Mouse (Mus musculus) intestine, embryonic 15.5 days (tissue): ENCODE results near the gene Gm17949. TPM values are rescaled to one million over a fixed set of nuclear protein-coding genes. Genes with fewer than 3 reads are reported as not detected.

ENCODE experiments used
- ATAC-seq: fragments of 200-750 bp; cut with Nextera tagmentation; 2 replicates; pipeline ENCODE4 v1.8.0; 2017; ENCODE audit warnings: moderate TSS enrichment, moderate library complexity
- H3K27ac ChIP-seq: fragments of 300-500 bp; sonication (generic); 2 replicates; pipeline ENCODE4 v1.5.1; 2015; ENCODE audit warnings: mild to moderate bottlenecking, inconsistent platforms
- H3K27me3 ChIP-seq: fragments of 300-500 bp; sonication (generic); replicated peaks from 2 replicates; pipeline ENCODE4 v1.6.1; 2015; ENCODE audit warnings: inconsistent platforms
- H3K36me3 ChIP-seq: fragments of 300-500 bp; sonication (generic); 2 replicates; pipeline ENCODE4 v1.6.1; 2015; ENCODE audit warnings: inconsistent platforms
- H3K4me1 ChIP-seq: fragments of 300-500 bp; sonication (generic); replicated peaks from 2 replicates; pipeline ENCODE4 v1.6.1; 2015; ENCODE audit warnings: inconsistent platforms
- H3K4me2 ChIP-seq: fragments of 300-500 bp; sonication (generic); replicated peaks from 2 replicates; pipeline ENCODE4 v1.6.1; 2015; ENCODE audit warnings: mild to moderate bottlenecking, inconsistent platforms
- H3K4me3 ChIP-seq: fragments of 300-500 bp; sonication (generic); replicated peaks from 2 replicates; pipeline ENCODE4 v1.5.1; 2015; ENCODE audit warnings: inconsistent platforms
- H3K9ac ChIP-seq: fragments of 300-500 bp; sonication (generic); 2 replicates; pipeline ENCODE4 v1.6.1; 2015; ENCODE audit warnings: inconsistent platforms
- H3K9me3 ChIP-seq: fragments of 300-500 bp; sonication (generic); 2 replicates; pipeline ENCODE4 v1.6.1; 2016; ENCODE audit warnings: inconsistent platforms
- WGBS: fragments of 180-500 bp; shearing (Covaris S2); methylation state at CpG from one replicate; pipeline ENCODE4 v1.1.7; 2015; 5-methylcytosine and 5-hydroxymethylcytosine counted together
- polyA plus RNA-seq: library from polyadenylated mRNA; unstranded; fragments of >200 nt; fragmentation: Nextera tagmentation; extraction: Ambion mirVana; gene quantifications from 2 replicates; pipeline ENCODE4 v1.2.1, GENCODE M21; 2015

Gene Gm17949
- polyA plus RNA-seq, 1 experiment from 2014 or later: 0.24 TPM

DNA sequence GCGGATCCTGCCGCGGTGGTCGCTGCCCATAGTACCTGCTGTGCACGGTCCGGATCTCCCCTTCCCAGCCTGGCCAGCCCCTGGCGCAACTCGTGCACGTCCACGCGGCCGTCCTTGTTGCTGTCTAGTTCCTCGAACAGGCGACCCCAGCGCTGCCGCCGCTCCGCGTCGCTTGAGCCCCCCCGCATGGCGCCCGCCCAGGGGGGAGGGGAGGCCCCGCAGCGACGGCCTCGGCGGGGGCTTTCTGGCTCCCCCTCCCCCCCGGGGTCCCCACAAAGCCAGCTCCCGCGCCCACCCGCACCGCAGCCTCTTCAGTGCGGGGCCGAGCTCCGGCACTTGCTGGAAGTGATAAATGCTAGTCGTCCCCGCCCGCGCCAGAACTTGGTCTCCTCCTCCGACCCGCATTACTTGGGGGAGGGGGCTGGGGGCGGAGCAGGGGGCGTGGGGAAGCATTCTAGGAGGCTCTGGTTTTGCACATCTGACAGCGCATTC, 48.3 kb downstream of the Gm17949 start, which contains the start of gene Slc25a23:
Gene Slc25a23, minus strand, starts transcription at position 378 of the 492 bp plus-strand sequence.
- peaks cover 22% of the 10 kb centered on the region for H3K27me3 ChIP-seq
- peak within 1 kb of the TSS; percentile 94 for H3K4me2 ChIP-seq
- peak within 1 kb of the TSS; percentile 86 for H3K4me3 ChIP-seq
- H3K27ac ChIP-seq: peak within 1 kb of the TSS; percentile 86
- peaks cover 17% of the 10 kb centered on the region; the same call in 1 of the 2 replicates for H3K4me1 ChIP-seq
- no peaks in the 10 kb centered on the region for H3K9me3 ChIP-seq
- H3K36me3 ChIP-seq: peaks cover 3% of the 10 kb centered on the region; the same call in 1 of the 2 replicates
- H3K9ac ChIP-seq: peak within 1 kb of the TSS; percentile 73
- under 1% methylated on average over 40 of the region's 45 CpGs for WGBS
- peak; percentile 50 for ATAC-seq

DNA sequence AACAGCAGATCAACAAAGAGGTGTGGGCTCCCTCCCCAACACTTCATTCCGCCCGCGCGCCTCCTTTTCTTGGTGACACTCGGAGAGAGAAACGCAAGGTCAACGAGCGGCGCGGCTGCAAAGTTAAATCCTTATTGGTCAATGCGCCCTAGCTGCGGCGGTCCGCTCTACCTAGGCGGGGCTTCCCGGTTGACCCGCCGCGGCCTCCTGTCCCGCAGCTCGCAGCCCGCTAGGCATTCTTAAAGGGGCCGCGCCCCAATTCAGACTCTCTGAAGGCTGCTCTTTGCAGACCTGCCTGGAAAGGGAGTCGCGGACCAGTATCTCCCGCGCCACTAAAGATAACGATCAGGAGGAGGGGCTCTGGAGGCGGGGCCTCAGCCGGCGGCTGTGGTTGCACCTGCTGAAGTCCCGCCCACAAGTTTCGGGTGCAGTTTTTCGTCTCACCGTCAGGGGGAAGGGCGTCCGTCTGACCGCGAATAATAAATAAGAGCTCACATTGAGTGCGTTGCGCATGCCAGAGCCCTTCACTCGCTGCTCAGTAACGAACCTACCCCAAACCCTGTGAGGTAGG, 49.0 kb downstream of the Gm17949 start:
- ATAC-seq: peak; percentile 85
- Histone ChIP-seq H3K9ac (no peak overlapping the region), H3K27me3 (peaks cover 22% of the 10 kb centered on the region), H3K4me2 (peak overlapping the region; percentile 94), H3K9me3 (no peaks in the 10 kb centered on the region), H3K4me3 (peak overlapping the region; percentile 86), H3K4me1 (peaks cover 18% of the 10 kb centered on the region; the same call in 1 of the 2 replicates), H3K36me3 (no peaks in the 10 kb centered on the region), H3K27ac (peak overlapping the region; percentile 86)
- WGBS: under 1% methylated on average over 44 of the region's 44 CpGs

DNA sequence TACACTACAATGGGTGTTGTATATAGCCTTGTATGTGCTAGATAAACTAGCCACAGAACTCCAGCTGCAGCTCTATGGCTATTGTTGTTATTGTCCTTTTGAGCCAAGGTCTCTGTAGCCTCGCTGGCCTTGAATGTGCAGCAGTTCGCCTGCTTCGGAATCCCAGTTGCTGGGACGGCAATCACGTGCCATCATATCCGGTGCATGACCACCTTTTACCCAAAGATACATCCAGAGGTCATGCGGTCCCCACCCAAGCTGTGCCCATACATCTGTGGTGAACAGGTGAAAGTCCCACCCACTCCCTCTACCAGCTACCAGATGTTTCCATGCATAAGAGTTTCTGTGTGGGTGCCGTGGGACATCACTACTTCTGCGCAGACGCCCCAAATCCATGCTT, 49.8 kb downstream of the Gm17949 start:
- ATAC-seq: no peak
- Histone ChIP-seq H3K4me2 (peak overlapping the region; percentile 94), H3K27ac (peak overlapping the region; percentile 86), H3K27me3 (peaks cover 22% of the 10 kb centered on the region), H3K4me1 (peaks cover 22% of the 10 kb centered on the region; the same call in 1 of the 2 replicates), H3K36me3 (no peaks in the 10 kb centered on the region), H3K9ac (no peak overlapping the region), H3K4me3 (no peak overlapping the region), H3K9me3 (no peaks in the 10 kb centered on the region)
- WGBS: 34% methylated on average over 10 of the region's 10 CpGs

DNA sequence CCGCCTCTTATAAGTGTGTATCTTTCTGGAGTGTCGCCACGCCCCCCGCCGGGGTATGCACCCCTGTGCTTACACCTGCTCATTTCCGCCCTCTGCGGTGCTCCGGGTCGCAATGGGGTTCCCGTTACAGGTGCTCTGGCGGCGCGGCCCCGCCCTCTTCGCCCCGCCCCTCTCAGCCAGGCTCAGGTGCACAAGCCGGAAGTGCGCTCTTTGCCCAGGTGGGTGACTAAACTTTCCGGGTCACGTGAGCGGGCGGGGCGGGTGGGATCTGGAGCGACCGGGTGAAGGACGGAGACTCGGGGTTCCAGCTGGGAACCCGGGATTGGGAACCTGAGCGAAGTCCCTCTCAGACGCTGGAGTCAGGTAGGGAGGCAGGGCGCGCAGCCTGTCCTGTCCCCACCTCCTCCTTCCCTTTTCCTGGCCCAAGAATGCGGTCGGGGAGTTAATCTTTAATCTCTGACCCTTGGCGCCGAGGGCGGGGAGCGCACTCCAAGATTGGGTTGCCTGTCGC, 50.8 kb downstream of the Gm17949 start:
- peak overlapping the region; percentile 54 for H3K4me2 ChIP-seq
- peak overlapping the region; percentile 46 for H3K4me3 ChIP-seq
- peak overlapping the region; percentile 90 for H3K27ac ChIP-seq
- peak; percentile 79 for ATAC-seq
- WGBS: under 1% methylated on average over 39 of the region's 39 CpGs
- peaks cover 22% of the 10 kb centered on the region; the same call in 1 of the 2 replicates for H3K4me1 ChIP-seq
- peaks cover 22% of the 10 kb centered on the region for H3K27me3 ChIP-seq
- no peaks in the 10 kb centered on the region for H3K36me3 ChIP-seq
- H3K9ac ChIP-seq: peak overlapping the region; percentile 42
- no peaks in the 10 kb centered on the region for H3K9me3 ChIP-seq

DNA sequence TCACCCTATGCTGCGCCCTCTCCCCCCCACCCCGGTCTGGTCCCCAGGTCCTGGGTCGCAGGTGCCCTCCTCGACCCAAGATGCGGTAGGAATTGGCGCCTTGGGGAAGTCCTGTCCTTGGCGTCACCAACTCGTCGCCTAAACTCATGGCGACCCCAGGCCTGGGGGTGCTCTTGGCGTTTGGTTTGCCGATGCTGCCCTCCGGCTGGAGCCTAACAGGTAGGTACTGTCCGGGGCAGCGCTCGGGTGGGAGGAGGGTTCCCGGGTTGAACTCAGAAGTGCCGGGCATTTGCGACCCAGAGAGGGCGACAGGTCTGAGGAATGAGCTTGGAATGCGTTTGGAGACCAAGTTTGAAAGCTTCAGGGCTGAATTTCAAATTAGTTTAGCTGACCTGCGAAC, 51.3 kb downstream of the Gm17949 start:
- 3% methylated on average over 22 of the region's 22 CpGs for WGBS
- Histone ChIP-seq H3K36me3 (no peaks in the 10 kb centered on the region), H3K9ac (peak overlapping the region; percentile 42), H3K27me3 (peaks cover 22% of the 10 kb centered on the region), H3K27ac (peak overlapping the region; percentile 90), H3K4me2 (peak overlapping the region; percentile 54), H3K9me3 (no peaks in the 10 kb centered on the region), H3K4me3 (peak overlapping the region; percentile 46), H3K4me1 (peaks cover 22% of the 10 kb centered on the region; the same call in 1 of the 2 replicates)
- ATAC-seq: 0 out of 2 replicates have a peak, but pooled peaks have one; percentile 0

DNA sequence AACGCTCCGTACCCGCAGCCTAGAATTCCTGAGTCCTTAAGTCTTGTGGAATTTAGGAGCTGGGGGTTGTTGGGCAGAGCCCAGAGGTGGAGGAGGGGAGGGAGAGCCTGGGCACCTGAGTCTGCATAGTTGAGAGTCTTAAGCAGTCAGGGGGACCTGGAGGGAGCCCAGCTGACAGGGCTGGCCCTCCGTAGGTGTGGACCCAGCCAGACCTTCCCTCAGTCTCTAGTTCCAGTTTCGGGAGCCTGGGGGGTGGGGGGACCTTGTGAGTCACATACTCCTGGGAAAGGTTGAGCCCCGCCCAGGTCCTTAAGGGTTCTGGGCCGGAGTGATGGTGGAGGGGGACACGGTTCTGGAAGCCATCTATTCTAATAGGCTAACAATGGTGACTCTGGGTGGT, 51.8 kb downstream of the Gm17949 start:
- Histone ChIP-seq H3K4me2 (peak overlapping the region; percentile 54), H3K36me3 (no peaks in the 10 kb centered on the region), H3K4me3 (peak overlapping the region; percentile 46), H3K27me3 (peaks cover 22% of the 10 kb centered on the region), H3K4me1 (peaks cover 22% of the 10 kb centered on the region; the same call in 1 of the 2 replicates), H3K27ac (0 out of 2 replicates have a peak overlapping the region, but pooled peaks have one; percentile 22), H3K9me3 (no peaks in the 10 kb centered on the region), H3K9ac (peak overlapping the region; percentile 46)
- no peak for ATAC-seq
- 10% methylated on average over 8 of the region's 8 CpGs for WGBS

DNA sequence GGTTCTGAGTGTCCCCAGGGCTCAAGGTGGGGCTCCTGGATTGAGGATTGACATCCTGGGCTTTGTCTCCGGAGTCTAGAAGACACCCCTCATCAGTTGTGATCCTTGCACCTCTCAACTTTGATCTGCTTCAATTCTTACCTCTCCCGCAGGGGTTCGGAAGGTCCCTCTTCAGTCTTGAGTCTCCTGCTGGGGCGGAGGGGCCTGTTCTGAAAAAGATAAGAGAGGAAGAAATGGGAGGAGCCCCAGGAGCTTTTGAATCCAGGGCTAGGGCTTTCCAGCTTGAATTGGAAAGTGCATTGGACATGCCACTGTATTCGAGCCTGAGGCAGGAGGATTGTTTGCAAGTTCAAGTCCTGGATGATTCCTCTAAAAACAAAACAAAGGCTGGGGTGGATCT, 55.6 kb downstream of the Gm17949 start:
- Histone ChIP-seq H3K4me3 (no peak overlapping the region), H3K4me2 (no peak overlapping the region), H3K27ac (no peak overlapping the region), H3K36me3 (no peaks in the 10 kb centered on the region), H3K27me3 (peaks cover 13% of the 10 kb centered on the region), H3K4me1 (peaks cover 12% of the 10 kb centered on the region; the same call in 1 of the 2 replicates), H3K9me3 (no peaks in the 10 kb centered on the region), H3K9ac (no peak overlapping the region)
- 64% methylated on average over 5 of the region's 5 CpGs for WGBS
- no peak for ATAC-seq

DNA sequence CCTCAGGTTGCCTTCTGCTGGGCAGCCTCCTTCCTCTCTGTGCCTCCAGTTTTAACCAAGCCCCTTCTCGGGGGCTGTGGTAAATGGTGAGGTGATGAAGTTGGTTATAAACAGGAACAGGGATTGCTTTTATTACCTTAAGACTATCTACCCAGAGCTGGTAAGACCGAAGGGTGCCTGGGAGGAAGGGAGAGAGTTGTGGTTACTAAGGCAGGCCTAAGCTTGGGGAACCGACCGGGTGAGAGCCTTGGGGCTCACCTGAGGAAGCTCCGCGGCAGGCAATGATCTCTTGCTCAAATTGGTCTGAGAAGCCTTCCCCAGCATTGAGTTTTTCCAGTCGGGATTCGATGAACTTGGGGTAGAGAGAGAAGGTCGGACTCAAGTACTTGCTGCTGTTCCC, 59.0 kb downstream of the Gm17949 start:
- H3K27me3 ChIP-seq: no peaks in the 10 kb centered on the region
- H3K4me1 ChIP-seq: peaks cover 10% of the 10 kb centered on the region; the same call in 1 of the 2 replicates
- H3K9ac ChIP-seq: no peak overlapping the region
- peak overlapping the region; percentile 39 for H3K4me2 ChIP-seq
- 11% methylated on average over 9 of the region's 9 CpGs for whole genome bisulfite sequencing
- H3K36me3 ChIP-seq: no peaks in the 10 kb centered on the region
- ATAC-seq: peak; percentile 55
- H3K4me3 ChIP-seq: no peak overlapping the region
- H3K27ac ChIP-seq: no peak overlapping the region
- H3K9me3 ChIP-seq: no peaks in the 10 kb centered on the region

DNA sequence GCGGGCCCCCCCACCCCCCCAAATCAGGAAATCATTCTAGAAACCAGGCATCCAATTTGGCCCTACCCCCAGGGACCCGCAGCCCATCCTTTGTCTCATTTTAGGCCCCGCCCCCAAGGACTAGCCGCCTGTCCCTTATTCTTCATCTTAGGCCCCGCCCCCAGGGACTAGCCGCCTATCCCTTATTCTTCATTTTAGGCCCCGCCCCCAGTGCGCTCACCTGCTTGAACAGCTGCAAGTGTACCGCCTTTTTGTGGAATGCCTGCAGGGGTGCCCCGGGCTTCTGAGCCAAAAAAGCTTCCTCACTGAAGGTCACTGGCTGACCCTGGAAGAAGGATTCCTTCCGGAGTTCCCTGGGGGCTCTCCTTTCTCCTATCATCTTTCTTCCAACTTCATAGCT, 59.4 kb downstream of the Gm17949 start:
- H3K4me3 ChIP-seq: no peak overlapping the region
- peaks cover 7% of the 10 kb centered on the region; the same call in 1 of the 2 replicates for H3K4me1 ChIP-seq
- H3K36me3 ChIP-seq: no peaks in the 10 kb centered on the region
- H3K27ac ChIP-seq: no peak overlapping the region
- 5% methylated on average over 11 of the region's 11 CpGs for WGBS
- ATAC-seq: peak; percentile 86
- H3K9ac ChIP-seq: no peak overlapping the region
- peak overlapping the region; percentile 39 for H3K4me2 ChIP-seq
- H3K9me3 ChIP-seq: no peaks in the 10 kb centered on the region
- no peaks in the 10 kb centered on the region for H3K27me3 ChIP-seq

Other genes with a start within 250 kb of the Gm17949 start
- 38.7 and 42.8 TPM in 2 replicates for gene Dus3l, start 246.7 kb upstream of the Gm17949 start, polyA plus RNA-seq
- 1.2 and 1.6 TPM in 2 replicates for gene Prr22, start 241.2 kb upstream of the Gm17949 start, polyA plus RNA-seq
- 3.1 and 4.4 TPM in 2 replicates for gene Rfx2, start 180.5 kb upstream of the Gm17949 start, polyA plus RNA-seq
- gene Acsbg2, start 137.0 kb upstream of the Gm17949 start, polyA plus RNA-seq: not detected in 2 replicates
- gene 1700061G19Rik, start 136.0 kb upstream of the Gm17949 start, polyA plus RNA-seq: 0.15 and 0.19 TPM in 2 replicates
- gene Mllt1, start 76.1 kb upstream of the Gm17949 start, polyA plus RNA-seq: 39.9 and 40.2 TPM in 2 replicates
- 0.46 and 1.00 TPM in 2 replicates for gene Acer1, start 29.3 kb upstream of the Gm17949 start, polyA plus RNA-seq
- gene Clpp, start 21.2 kb upstream of the Gm17949 start, polyA plus RNA-seq: 149 and 166 TPM in 2 replicates
- 41.1 and 42.4 TPM in 2 replicates for gene Alkbh7, start 14.1 kb upstream of the Gm17949 start, polyA plus RNA-seq
- 0.45 TPM in 1 of 2 replicates, not detected in the other for gene Pspn, start 11.5 kb upstream of the Gm17949 start, polyA plus RNA-seq
- 60.0 and 61.8 TPM in 2 replicates for gene Gtf2f1, start 181 bp upstream of the Gm17949 start, polyA plus RNA-seq
- gene Khsrp, start 20.1 kb downstream of the Gm17949 start, polyA plus RNA-seq: 37.5 and 38.9 TPM in 2 replicates
- gene Slc25a41, start 30.2 kb downstream of the Gm17949 start, polyA plus RNA-seq: not detected in 2 replicates
- gene Crb3, start 47.6 kb downstream of the Gm17949 start, polyA plus RNA-seq: 90.2 and 91.6 TPM in 2 replicates
- 7.8 and 8.8 TPM in 2 replicates for gene Slc25a23, start 48.4 kb downstream of the Gm17949 start, polyA plus RNA-seq
- 6.5 and 6.7 TPM in 2 replicates for gene Dennd1c, start 67.0 kb downstream of the Gm17949 start, polyA plus RNA-seq
- gene Tubb4a, start 76.3 kb downstream of the Gm17949 start, polyA plus RNA-seq: 24.2 and 27.1 TPM in 2 replicates
- gene Tnfsf9, start 93.9 kb downstream of the Gm17949 start, polyA plus RNA-seq: 8.3 and 8.9 TPM in 2 replicates
- gene Cd70, start 138.3 kb downstream of the Gm17949 start, polyA plus RNA-seq: 0.23 TPM in 1 of 2 replicates, not detected in the other
- gene Tnfsf14, start 182.7 kb downstream of the Gm17949 start, polyA plus RNA-seq: 0.23 and 0.29 TPM in 2 replicates
- gene C3, start 216.7 kb downstream of the Gm17949 start, polyA plus RNA-seq: 4.3 and 7.7 TPM in 2 replicates
- 32.6 and 34.7 TPM in 2 replicates for gene Gpr108, start 237.0 kb downstream of the Gm17949 start, polyA plus RNA-seq
- gene Trip10, start 238.0 kb downstream of the Gm17949 start, polyA plus RNA-seq: 45.2 and 46.1 TPM in 2 replicates